Mouse (Mus musculus) kidney, embryonic 16.5 days (tissue): ENCODE results near the gene Cdsn. TPM values are rescaled to one million over a fixed set of nuclear protein-coding genes. Genes with fewer than 3 reads are reported as not detected.
"Not testable (repeated sequence)": the region's sequence is repeated elsewhere in the genome, so short reads cannot be mapped to it uniquely, and the experiment has no call there.

Experiments used
- ATAC-seq: fragments of 200-750 bp; cut with Nextera tagmentation; 2 replicates; pipeline ENCODE4 v1.8.0; 2017; ENCODE audit warnings: moderate TSS enrichment; ENCODE audit not compliant: low FRiP score, low TSS enrichment
- H3K27ac ChIP-seq: fragments of 300-500 bp; sonication (generic); 2 replicates; pipeline ENCODE4 v1.5.1; 2014; ENCODE audit warnings: low read length
- H3K27me3 ChIP-seq: fragments of 300-500 bp; sonication (generic); 2 replicates; pipeline ENCODE4 v1.6.1; 2014; ENCODE audit warnings: low read length, control low read depth, mixed read lengths; ENCODE audit not compliant: insufficient read depth
- H3K36me3 ChIP-seq: fragments of 300-500 bp; sonication (generic); 2 replicates; pipeline ENCODE4 v1.6.1; 2014; ENCODE audit warnings: low read length, control low read depth, mixed read lengths; ENCODE audit not compliant: insufficient read depth
- H3K4me1 ChIP-seq: fragments of 300-500 bp; sonication (generic); 2 replicates; pipeline ENCODE4 v1.6.1; 2014; ENCODE audit warnings: low read length, control low read depth, mixed read lengths; ENCODE audit not compliant: insufficient read depth
- H3K4me2 ChIP-seq: fragments of 300-500 bp; sonication (generic); replicated peaks from 2 replicates; pipeline ENCODE4 v1.6.1; 2014; ENCODE audit warnings: low read depth, low read length
- H3K4me3 ChIP-seq: fragments of 300-500 bp; sonication (generic); 2 replicates; pipeline ENCODE4 v1.5.1; 2014; ENCODE audit warnings: mild to moderate bottlenecking, low read length
- H3K9ac ChIP-seq: fragments of 300-500 bp; sonication (generic); replicated peaks from 2 replicates; pipeline ENCODE4 v1.6.1; 2014; ENCODE audit warnings: low read length
- H3K9me3 ChIP-seq: fragments of 300-500 bp; sonication (generic); 2 replicates; pipeline ENCODE4 v1.6.1; 2016; ENCODE audit warnings: low read length, control low read depth
- WGBS: fragments of 180-500 bp; shearing (Covaris S2); extraction: QIAGEN DNeasy Blood & Tissue Kit; methylation state at CpG from one replicate; pipeline ENCODE4 v1.1.7; 2014; 5-methylcytosine and 5-hydroxymethylcytosine counted together
- polyA plus RNA-seq: library from polyadenylated mRNA; unstranded; fragments of >200 nt; fragmentation: Nextera tagmentation; extraction: Ambion mirVana; gene quantifications from 2 replicates; pipeline ENCODE4 v1.2.1, GENCODE M21; 2015

The Cdsn gene
- 0.20 TPM in 1 of 2 replicates, not detected in the other for polyA plus RNA-seq

DNA sequence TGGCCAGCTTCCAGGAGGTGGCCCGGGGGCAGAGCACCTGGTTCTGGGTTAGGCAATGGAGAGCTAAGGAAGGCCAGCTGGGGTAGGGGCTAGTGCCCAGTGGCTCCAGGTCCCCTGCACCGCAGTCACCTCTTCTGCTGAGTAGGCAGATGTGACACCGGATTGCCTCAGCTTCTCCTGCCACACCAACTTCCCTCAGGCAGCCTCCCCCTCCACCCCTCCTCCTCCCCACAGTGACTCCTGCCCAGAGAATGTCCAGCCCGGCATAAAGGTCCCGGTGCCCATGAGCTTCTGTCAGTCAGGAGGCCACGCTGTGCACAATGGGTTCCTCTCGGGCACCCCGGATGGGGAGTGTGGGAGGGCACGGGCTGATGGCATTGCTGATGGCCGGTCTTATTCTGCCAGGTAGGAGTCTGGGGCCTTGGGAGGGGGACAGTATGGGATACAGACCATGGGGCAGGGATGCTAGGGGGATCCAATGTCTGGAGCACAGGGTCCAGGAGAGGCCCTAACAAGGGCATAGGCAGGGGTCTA lies at the start of gene Cdsn:
Cdsn (plus strand) TSS at position 248 of the 534 bp plus-strand sequence.
- ATAC-seq: no peak
- Histone ChIP-seq H3K9me3 (no peaks in the 10 kb centered on the region), H3K27me3 (no peaks in the 10 kb centered on the region), H3K4me2 (no peak within 1 kb of the TSS), H3K4me3 (no peak within 1 kb of the TSS), H3K4me1 (peaks cover 8% of the 10 kb centered on the region), H3K9ac (no peak within 1 kb of the TSS), H3K36me3 (no peaks in the 10 kb centered on the region), H3K27ac (no peak within 1 kb of the TSS)
- 70% methylated on average over 10 of the region's 10 CpGs for WGBS

DNA sequence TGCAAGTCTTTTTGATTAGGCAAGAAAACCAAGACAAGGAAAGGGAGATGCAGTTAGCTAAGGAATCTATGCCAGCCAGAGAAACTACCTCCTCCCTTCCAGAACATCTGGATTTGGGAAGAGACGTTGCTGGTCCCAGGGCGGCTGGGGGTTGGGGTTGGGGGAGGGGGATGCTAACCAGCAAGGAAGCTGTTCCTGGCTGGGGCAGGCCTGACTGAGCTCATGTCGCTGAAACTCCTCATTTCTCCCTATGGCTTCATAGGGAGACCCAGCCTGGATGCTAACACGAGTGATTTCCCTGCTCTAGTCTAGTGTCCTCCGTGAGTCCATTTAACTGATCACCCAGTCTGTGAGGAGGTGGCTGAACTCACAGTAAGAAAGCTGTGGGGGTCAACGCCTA lies 49.7 kb upstream of the Cdsn start:
- Histone ChIP-seq H3K27ac (no peak overlapping the region), H3K36me3 (no peaks in the 10 kb centered on the region), H3K4me1 (no peaks in the 10 kb centered on the region), H3K9me3 (no peaks in the 10 kb centered on the region), H3K4me2 (no peak overlapping the region), H3K27me3 (peaks cover 14% of the 10 kb centered on the region), H3K9ac (no peak overlapping the region), H3K4me3 (no peak overlapping the region)
- no peak for ATAC-seq
- 9% methylated on average over 6 of the region's 6 CpGs for WGBS

DNA sequence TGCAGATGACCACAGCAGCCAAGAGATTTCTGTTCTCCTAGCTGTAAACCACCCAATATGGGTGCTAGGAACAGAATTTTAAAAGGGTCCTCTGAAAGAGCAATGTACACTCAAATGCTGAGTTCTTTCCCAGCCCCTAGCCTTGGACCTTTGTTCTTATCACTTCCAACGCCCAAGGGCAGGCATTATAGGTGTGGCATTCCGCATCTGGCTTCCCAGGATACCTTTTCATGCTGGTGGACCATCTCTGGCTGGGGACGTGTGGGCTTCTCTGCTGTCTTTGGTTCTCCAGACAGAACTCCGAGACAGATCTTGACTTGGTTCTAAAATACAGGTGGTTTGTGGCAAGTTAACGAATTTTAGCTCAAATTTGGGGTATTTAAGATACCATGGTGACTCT lies 49.2 kb upstream of the Cdsn start:
- ATAC-seq: no peak
- Histone ChIP-seq H3K4me2 (no peak overlapping the region), H3K27ac (no peak overlapping the region), H3K9ac (no peak overlapping the region), H3K4me1 (no peaks in the 10 kb centered on the region), H3K36me3 (no peaks in the 10 kb centered on the region), H3K9me3 (no peaks in the 10 kb centered on the region), H3K27me3 (peaks cover 14% of the 10 kb centered on the region), H3K4me3 (no peak overlapping the region)
- 66% methylated on average over 5 of the region's 5 CpGs for WGBS

DNA sequence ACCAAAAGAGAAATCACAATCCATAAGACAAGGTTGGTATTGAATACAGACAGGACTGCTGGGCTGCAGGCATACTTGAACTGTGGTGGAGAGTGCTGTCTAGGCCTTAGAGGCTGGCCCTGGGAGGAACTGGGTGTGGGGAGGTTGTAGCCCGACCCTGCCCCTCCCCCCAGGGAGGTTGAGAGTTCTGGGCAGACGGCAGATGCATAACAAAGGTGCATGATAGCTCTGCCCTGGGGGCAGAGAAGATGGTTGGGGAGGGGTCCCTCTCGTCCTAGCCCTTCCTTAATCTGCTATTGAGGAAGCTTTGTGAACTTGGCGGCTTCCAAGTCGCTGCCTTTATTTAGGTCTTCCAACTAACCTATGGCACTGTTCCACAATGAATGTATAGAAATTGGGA lies 48.1 kb upstream of the Cdsn start:
- Histone ChIP-seq H3K9ac (no peak overlapping the region), H3K4me3 (no peak overlapping the region), H3K27me3 (peaks cover 14% of the 10 kb centered on the region), H3K4me2 (no peak overlapping the region), H3K36me3 (no peaks in the 10 kb centered on the region), H3K27ac (no peak overlapping the region), H3K9me3 (no peaks in the 10 kb centered on the region), H3K4me1 (no peaks in the 10 kb centered on the region)
- ATAC-seq: no peak
- 34% methylated on average over 5 of the region's 5 CpGs for WGBS

DNA sequence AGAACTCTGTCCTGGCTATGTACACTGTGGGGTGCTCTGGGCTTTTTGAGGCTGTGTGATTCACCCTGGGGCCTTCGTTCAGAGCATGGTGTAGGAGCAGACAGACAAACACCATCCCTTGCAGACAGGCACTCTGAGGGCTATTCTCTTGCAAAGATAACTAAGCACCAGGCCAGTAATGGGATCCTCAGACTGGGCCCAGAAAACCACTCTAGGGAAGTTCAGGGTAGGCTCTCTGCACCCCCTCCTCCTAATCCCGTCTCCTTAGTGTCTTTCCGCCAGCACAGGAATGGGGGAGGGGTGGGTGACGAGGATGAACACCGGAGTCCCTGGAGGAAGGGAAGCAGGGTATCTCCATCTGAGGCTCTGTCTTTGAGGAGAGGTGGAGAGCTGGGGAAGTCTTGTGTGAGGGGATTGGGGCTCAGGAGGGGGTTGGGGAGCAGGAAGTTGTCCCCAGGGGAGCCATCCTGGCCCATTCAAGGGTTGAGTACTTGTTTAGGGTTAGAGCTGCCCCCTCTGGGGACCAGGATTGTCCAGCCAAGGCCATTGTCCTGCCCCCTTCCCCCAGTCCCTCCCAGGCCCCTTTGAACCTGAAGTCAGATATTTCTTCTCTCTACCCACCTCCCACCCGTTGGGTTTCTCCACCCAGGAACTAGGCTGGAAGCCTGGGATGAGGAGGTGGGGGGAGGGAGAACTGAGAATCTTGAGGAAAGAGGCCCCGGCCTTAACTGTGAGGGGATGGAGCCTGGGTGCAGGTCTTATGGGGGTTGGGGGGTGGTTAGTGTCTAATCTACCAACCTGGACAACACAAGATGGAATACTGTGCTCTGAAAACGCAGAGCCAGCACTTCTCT lies 47.1 kb upstream of the Cdsn start:
- Histone ChIP-seq H3K9ac (no peak overlapping the region), H3K27ac (no peak overlapping the region), H3K27me3 (peaks cover 17% of the 10 kb centered on the region), H3K4me1 (no peaks in the 10 kb centered on the region), H3K4me3 (no peak overlapping the region), H3K4me2 (no peak overlapping the region), H3K9me3 (no peaks in the 10 kb centered on the region), H3K36me3 (no peaks in the 10 kb centered on the region)
- no peak for ATAC-seq
- 27% methylated on average over 8 of the region's 8 CpGs for WGBS

DNA sequence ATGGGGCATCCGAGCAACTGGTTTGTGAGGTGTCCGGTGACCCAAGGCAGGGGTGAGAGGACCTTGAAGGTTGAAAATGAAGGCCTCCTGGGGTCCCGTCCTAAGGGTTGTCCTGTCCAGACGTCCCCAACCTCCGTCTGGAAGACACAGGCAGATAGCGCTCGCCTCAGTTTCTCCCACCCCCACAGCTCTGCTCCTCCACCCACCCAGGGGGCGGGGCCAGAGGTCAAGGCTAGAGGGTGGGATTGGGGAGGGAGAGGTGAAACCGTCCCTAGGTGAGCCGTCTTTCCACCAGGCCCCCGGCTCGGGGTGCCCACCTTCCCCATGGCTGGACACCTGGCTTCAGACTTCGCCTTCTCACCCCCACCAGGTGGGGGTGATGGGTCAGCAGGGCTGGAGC lies 46.2 kb upstream of the Cdsn start, which contains the start of gene Pou5f1:
Pou5f1 (plus strand) TSS at position 243 of the 400 bp plus-strand sequence.
- no peak within 1 kb of the TSS for H3K27ac ChIP-seq
- WGBS: 46% methylated on average over 11 of the region's 13 CpGs

DNA sequence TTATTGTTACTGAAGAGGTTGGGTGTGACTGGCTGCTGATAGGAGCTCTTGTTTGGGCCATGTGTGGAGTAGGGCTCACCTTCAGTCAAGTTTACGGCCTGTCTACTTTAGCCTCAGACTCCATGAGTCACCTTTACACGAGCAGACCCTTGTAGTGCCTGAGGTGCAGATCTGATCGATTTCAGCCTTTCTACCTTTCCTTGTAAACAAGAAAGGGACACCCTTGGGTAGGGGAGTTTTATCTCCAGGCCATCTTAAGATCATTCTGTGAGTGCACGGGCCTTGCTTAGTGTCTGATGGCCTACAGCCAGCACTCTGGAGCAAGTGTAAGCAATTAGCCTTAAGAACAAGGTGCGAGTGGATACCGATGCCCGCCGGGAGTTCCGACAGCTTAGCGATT lies 45.0 kb upstream of the Cdsn start:
- Histone ChIP-seq H3K9me3 (no peaks in the 10 kb centered on the region), H3K9ac (no peak overlapping the region), H3K27ac (no peak overlapping the region), H3K4me1 (no peaks in the 10 kb centered on the region), H3K4me3 (no peak overlapping the region), H3K36me3 (no peaks in the 10 kb centered on the region), H3K4me2 (no peak overlapping the region), H3K27me3 (peaks cover 17% of the 10 kb centered on the region)
- WGBS: 20% methylated on average over 10 of the region's 10 CpGs
- ATAC-seq: no peak

More for the DNA sequence above, 46.2 kb upstream of the Cdsn start, which contains the start of gene Pou5f1:
- no peak for ATAC-seq
- Histone ChIP-seq H3K4me1 (no peaks in the 10 kb centered on the region), H3K9me3 (no peaks in the 10 kb centered on the region), H3K4me2 (no peak within 1 kb of the TSS), H3K4me3 (no peak within 1 kb of the TSS), H3K36me3 (no peaks in the 10 kb centered on the region), H3K27me3 (peaks cover 17% of the 10 kb centered on the region), H3K9ac (no peak within 1 kb of the TSS)

DNA sequence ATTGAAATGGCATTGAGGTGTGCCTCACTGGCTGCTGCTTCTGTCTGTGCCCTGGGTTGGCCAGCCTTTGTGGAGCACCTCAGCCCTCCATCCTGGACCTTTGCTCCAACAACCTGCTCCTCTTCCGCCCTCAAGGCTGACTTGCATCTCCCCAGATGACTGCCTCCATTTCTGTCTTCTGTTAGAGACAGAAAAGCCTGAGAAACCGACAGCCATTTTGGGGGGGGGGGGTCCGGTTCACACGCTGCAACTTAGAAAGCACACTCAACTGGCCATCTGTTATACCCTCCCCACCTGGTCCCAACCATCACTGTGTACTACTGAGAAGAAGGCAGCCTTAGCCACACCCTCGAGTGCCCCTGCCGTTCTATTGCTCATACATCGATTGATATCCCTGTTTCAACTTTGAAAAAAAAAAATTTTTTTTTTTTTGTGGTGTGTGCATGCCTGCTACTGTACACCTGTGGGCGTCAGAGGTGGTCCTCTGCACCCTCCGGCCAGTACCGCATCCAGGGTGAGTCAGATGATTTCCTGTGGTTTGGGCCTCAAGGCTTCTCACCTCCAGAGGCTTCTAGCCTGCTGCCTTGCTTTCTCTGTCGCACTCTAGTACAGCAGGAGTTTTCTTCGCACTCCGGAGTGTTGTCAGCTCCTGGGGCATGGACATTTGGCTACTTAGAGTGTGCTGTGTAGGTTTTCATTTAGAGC lies 44.2 kb upstream of the Cdsn start:
- no peak overlapping the region for H3K4me3 ChIP-seq
- H3K9me3 ChIP-seq: no peaks in the 10 kb centered on the region
- H3K27me3 ChIP-seq: peaks cover 17% of the 10 kb centered on the region
- no peak overlapping the region for H3K9ac ChIP-seq
- H3K4me2 ChIP-seq: no peak overlapping the region
- no peak for ATAC-seq
- H3K4me1 ChIP-seq: no peaks in the 10 kb centered on the region
- no peak overlapping the region for H3K27ac ChIP-seq
- 28% methylated on average over 13 of the region's 13 CpGs for WGBS
- H3K36me3 ChIP-seq: peaks cover 2% of the 10 kb centered on the region

DNA sequence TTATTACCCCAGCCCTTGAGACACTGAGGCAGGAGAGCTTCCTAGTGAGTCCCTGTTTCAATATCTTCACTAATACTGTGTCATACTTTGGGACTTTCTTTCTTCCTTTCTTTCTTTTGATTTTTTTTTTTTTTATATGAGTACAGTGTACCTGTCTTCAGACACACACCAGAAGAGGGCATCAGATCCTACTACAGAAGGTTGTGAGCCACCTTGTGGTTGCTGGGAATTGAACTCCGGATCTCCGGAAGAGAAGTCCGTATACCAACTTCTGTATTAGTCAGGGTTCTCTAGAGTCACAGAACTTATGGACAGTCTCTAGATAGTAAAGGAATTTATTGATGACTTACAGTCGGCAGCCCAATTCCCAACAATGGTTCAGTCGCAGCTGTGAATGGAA lies 43.6 kb upstream of the Cdsn start:
- H3K9ac ChIP-seq, H3K27ac ChIP-seq, H3K4me1 ChIP-seq, H3K9me3 ChIP-seq, H3K4me2 ChIP-seq, H3K4me3 ChIP-seq, ATAC-seq, H3K36me3 ChIP-seq: not testable (repeated sequence)
- peaks cover 17% of the 10 kb centered on the region for H3K27me3 ChIP-seq
- 69% methylated on average over 5 of the region's 5 CpGs for WGBS

DNA sequence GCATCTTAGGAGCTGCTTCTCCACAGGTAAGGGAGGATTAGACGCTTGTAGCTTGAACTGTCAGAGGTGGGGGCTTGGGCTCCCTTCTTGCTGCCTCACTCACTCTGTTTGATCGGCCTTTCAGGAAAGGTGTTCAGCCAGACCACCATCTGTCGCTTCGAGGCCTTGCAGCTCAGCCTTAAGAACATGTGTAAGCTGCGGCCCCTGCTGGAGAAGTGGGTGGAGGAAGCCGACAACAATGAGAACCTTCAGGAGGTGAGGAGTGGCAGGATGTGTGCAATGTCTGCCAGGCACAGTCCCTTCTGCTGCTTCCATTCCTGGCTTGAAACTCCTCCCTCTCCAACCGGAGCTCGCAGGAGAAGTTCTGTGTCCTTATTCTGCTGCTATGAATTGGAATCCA lies 42.6 kb upstream of the Cdsn start:
- ATAC-seq: no peak
- H3K4me3 ChIP-seq: no peak overlapping the region
- H3K36me3 ChIP-seq: peaks cover 6% of the 10 kb centered on the region
- no peaks in the 10 kb centered on the region for H3K9me3 ChIP-seq
- WGBS: 22% methylated on average over 8 of the region's 8 CpGs
- H3K27ac ChIP-seq: no peak overlapping the region
- no peak overlapping the region for H3K9ac ChIP-seq
- peaks cover 17% of the 10 kb centered on the region for H3K27me3 ChIP-seq
- H3K4me2 ChIP-seq: no peak overlapping the region
- H3K4me1 ChIP-seq: peaks cover 3% of the 10 kb centered on the region
